Mouse (Mus musculus) cerebellum, adult 9-11 months (tissue): Measurements from ENCODE around the gene Bmp8a.

Source experiments
- DNase-seq: peaks from one replicate; pipeline ENCODE4 v3.0.0; 2022

Bmp8a gene

GRCm38 (mm10) chr4:123284731-123285624, 58.1 kb downstream of the Bmp8a start:
- no peak for DNase-seq

GRCm38 (mm10) chr4:123283675-123284064, 59.4 kb downstream of the Bmp8a start:
- peak; percentile 39 for DNase-seq

DNA sequence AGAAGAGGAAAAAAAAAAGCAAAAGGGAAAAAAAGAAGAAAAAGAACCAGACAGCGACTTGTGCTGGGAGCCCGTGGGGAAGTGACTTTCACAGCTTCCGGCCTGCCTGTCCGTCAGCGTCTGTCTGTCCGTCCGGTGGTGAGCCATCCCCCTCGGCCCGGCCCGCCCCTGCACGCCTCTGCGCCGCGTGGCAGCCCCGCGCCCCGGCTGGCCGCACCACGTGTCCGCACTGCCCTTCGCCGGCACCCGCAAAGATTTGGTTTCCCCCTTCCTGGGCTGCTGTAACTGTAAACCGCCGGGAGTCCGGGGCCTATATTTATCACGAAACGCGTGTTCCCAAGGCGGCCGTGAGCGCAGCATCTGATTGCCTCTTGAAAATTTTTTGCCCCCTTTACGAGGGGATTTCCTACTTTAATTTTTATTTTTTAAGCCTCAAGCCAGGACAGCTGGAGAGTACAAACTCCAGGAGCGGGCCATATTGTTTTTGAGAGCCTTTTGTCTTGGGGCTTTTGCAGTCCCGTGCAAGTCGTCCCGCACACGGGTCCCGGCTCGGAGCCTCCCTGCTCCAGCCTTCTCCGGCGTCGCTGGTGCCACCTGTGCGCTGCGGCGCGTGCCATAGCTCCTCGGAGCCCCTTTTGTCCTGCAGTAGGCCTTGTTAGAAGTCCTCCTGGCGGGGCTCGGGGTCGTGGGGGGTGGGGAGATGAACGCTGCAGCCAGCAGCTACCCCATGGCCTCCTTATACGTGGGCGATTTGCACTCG, 60.0 kb downstream of the Bmp8a start:
- DNase-seq, result peak; percentile 37

- DNase-seq, result peak; percentile 89
These were observed 60.6 kb downstream of the Bmp8a start for GRCm38 (mm10) chr4:123282500-123282899.

DNA sequence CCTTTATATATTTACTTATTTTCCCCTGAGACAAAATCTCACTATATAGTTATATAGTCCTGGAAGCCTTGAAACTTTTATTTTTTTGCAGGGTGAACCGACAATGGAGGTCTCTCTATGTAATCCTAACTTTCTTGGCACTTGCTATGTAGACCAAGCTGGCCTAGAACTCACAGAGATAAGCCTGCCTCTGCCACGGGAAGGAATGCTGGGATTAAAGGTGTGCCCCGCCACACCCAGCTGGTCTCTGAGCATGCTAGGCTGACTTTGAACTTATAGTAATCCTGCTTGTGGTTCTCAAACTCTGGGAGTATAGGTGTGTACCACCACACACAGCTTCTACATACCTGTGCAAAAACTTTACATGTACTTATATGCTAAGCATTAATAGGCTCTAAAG, 62.9 kb downstream of the Bmp8a start:
- no peak for DNase-seq

- no peak for DNase-seq
These were observed 72.0 kb downstream of the Bmp8a start for GRCm38 (mm10) chr4:123271063-123271462.
